Mouse (Mus musculus): Measurements from ENCODE around the gene Serpinb9f. TPM values are rescaled to one million over a fixed set of nuclear protein-coding genes. Genes with fewer than 3 reads are reported as not detected.

Gene Serpinb9f
- polyA plus RNA-seq (2015; fragmentation: Illumina TruSeq; extraction: RNeasy Lipid Tissue Mini Kit (QIAGEN cat#74804); ENCODE audit: insufficient read depth, low read depth, low replicate concordance): not detected

DNA sequence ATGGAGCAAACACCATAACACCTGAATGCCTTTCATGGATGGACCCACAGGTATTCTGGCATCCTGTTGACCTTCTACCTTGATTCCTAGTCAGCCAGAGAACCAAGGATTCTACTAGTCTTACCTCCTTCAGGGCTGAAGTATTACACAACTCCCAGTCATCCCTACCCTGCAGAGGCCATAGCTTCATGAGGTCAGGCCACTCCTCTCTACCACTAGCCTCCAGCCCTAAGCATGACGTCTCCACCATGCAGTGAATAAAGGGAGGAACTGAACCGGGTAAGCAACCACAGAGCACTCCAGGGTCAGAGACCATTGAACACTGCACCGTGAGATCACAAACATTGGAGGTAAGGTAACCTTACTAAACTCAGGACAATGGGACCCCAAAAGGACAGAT, at the start of gene Serpinb9f:
Gene Serpinb9f, plus strand, starts transcription at position 301 of the 400 bp plus-strand sequence.

Other genes starting within 250 kb of the Serpinb9f start
- gene Serpinb1b, start 245.5 kb upstream of the Serpinb9f start, polyA plus RNA-seq (2015; fragmentation: Illumina TruSeq; extraction: RNeasy Lipid Tissue Mini Kit (QIAGEN cat#74804); ENCODE audit: insufficient read depth, low read depth, low replicate concordance): not detected
- not detected for gene Serpinb9c, start 164.3 kb upstream of the Serpinb9f start, polyA plus RNA-seq (2015; fragmentation: Illumina TruSeq; extraction: RNeasy Lipid Tissue Mini Kit (QIAGEN cat#74804); ENCODE audit: insufficient read depth, low read depth, low replicate concordance)
- not detected for gene Serpinb9d, start 131.1 kb upstream of the Serpinb9f start, polyA plus RNA-seq (2015; fragmentation: Illumina TruSeq; extraction: RNeasy Lipid Tissue Mini Kit (QIAGEN cat#74804); ENCODE audit: insufficient read depth, low read depth, low replicate concordance)
- gene Serpinb9e, start 74.5 kb upstream of the Serpinb9f start, polyA plus RNA-seq (2015; fragmentation: Illumina TruSeq; extraction: RNeasy Lipid Tissue Mini Kit (QIAGEN cat#74804); ENCODE audit: insufficient read depth, low read depth, low replicate concordance): not detected
- gene Gm11397, start 71.7 kb downstream of the Serpinb9f start, polyA plus RNA-seq (2015; fragmentation: Illumina TruSeq; extraction: RNeasy Lipid Tissue Mini Kit (QIAGEN cat#74804); ENCODE audit: insufficient read depth, low read depth, low replicate concordance): not detected
- not detected for gene Serpinb9g, start 160.7 kb downstream of the Serpinb9f start, polyA plus RNA-seq (2015; fragmentation: Illumina TruSeq; extraction: RNeasy Lipid Tissue Mini Kit (QIAGEN cat#74804); ENCODE audit: insufficient read depth, low read depth, low replicate concordance)